Mouse (Mus musculus): ENCODE measurements at regions not wholly inside any gene's neighbourhood (a gene's known extent, or its start where the extent isn't known, plus 50 kb on each side); places are given as distances from the start of the nearest gene placed in this dataset.

DNA sequence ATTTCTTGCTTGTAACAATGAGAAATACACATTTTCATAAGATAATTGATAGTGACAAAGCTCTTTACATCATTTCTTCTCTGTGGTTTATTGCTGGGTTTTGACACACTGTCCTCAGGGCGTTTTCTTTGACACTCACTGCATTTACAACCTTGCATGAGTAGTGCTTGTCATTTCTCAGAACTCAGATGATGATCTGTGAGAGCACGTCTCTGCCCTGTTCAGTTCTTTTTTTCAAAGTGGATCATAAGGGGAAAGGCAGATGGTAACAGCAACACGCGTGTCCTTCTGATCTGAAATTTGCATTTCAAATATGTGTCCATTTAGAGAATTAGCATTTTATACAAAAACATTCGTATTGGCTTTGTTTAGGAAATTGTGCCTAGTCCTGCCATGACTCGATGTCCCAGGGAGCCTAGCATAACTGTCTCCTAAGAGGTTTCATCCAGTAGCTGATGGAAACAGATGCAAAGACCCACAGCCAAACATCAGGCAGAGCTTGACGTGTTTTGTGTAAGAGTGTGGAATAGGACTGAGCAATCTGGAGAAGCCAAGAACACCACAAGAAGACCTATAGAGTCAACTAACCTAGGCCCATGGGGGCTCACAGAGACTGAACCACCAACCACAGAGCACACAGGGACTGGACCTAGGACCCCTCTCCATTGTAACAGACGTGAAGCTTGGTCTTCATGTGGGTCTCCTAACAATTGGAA is 108.4 kb upstream of the Npy2r start:
- no peak for TF ChIP-seq CTCF (IDR thresholded peaks at IDR 0.05; ENCODE audit: extremely low read depth, insufficient read depth, low read length)
- TF ChIP-seq POLR2A (IDR thresholded peaks at IDR 0.05; ENCODE audit: extremely low read depth, insufficient read depth, low read length) = no peak
